Mouse (Mus musculus) CH12.LX (cell line): ENCODE measurements around the gene Cdc14a. TPM values are rescaled to one million over a fixed set of nuclear protein-coding genes. Genes with fewer than 3 reads are reported as not detected.

ENCODE experiments used
- DNase-seq: peaks from one replicate; pipeline ENCODE4 v3.0.0-alpha.2; 2013; ENCODE audit errors: extremely low read depth
- H3K27ac ChIP-seq: 2 replicates; pipeline ENCODE4 v1.5.1; 2012; ENCODE audit warnings: low read depth, mild to moderate bottlenecking, control low read depth, moderate library complexity; ENCODE audit not compliant: insufficient read depth
- H3K27me3 ChIP-seq: replicated peaks from 2 replicates; pipeline ENCODE3; 2012; ENCODE audit warnings: inconsistent platforms
- H3K36me3 ChIP-seq, 2 experiments: replicated peaks in 1 of 2; 2 replicates each; pipeline versions ENCODE3 to v1.6.1; 2012; ENCODE audit warnings: inconsistent platforms in 1 of 2, low read length in 1 of 2, mild to moderate bottlenecking in 1 of 2, mixed read lengths in 1 of 2, moderate library complexity in 1 of 2; ENCODE audit not compliant: control insufficient read depth in 1 of 2, insufficient read depth in 1 of 2
- H3K4me1 ChIP-seq, 2 experiments: 2 replicates each; pipeline ENCODE4 v1.6.1; 2012; ENCODE audit warnings: inconsistent platforms in 1 of 2, moderate library complexity in 1 of 2; ENCODE audit not compliant: insufficient read depth in 2 of 2, control insufficient read depth in 1 of 2
- H3K4me2 ChIP-seq: 2 replicates; pipeline ENCODE4 v1.6.1; 2012; ENCODE audit warnings: low read depth, mild to moderate bottlenecking, control low read depth; ENCODE audit not compliant: poor library complexity, insufficient read depth, severe bottlenecking
- H3K4me3 ChIP-seq, 3 experiments: fragments of 150-350 bp in 1 of 3; sonication (generic) in 1 of 3; replicated peaks in 1 of 3; 2 replicates each; pipeline versions ENCODE3 to v1.5.1; 2011 to 2012; ENCODE audit warnings: low read depth in 2 of 3, low read length in 2 of 3, mild to moderate bottlenecking in 2 of 3, moderate library complexity in 2 of 3, control low read depth in 1 of 3, improper control_type of control experiment in 1 of 3, inconsistent platforms in 1 of 3, mixed read lengths in 1 of 3; ENCODE audit not compliant: poor library complexity in 1 of 3
- H3K79me2 ChIP-seq: replicated peaks from 2 replicates; pipeline ENCODE4 v1.6.1; 2012; ENCODE audit warnings: mild to moderate bottlenecking, moderate library complexity; ENCODE audit not compliant: control insufficient read depth, poor library complexity, insufficient read depth, severe bottlenecking; ENCODE audit errors: extremely low read depth
- H3K9ac ChIP-seq: 2 replicates; pipeline ENCODE4 v1.6.1; 2012; ENCODE audit warnings: low read depth, mild to moderate bottlenecking, control low read depth, moderate library complexity; ENCODE audit not compliant: insufficient read depth
- H3K9me3 ChIP-seq: replicated peaks from 2 replicates; pipeline ENCODE3; 2012; ENCODE audit warnings: low read length, inconsistent platforms, mixed read lengths
- CHD1 ChIP-seq: IDR thresholded peaks from 2 replicates; pipeline ENCODE4 v1.6.1; 2012; ENCODE audit warnings: low read depth, low read length, improper control_type of control experiment, inconsistent platforms
- CTCF ChIP-seq, 2 experiments: IDR thresholded peaks in 1 of 2; conservative IDR thresholded peaks in 1 of 2; 2 replicates each; pipeline ENCODE4 v1.5.1; 2011 to 2012; ENCODE audit warnings: low read depth in 2 of 2, low read length in 2 of 2, improper control_type of control experiment in 1 of 2, inconsistent platforms in 1 of 2, mild to moderate bottlenecking in 1 of 2, moderate library complexity in 1 of 2
- E2F4 ChIP-seq: IDR thresholded peaks from 2 replicates; pipeline ENCODE4 v1.6.1; 2011; ENCODE audit warnings: low read depth, low read length, improper control_type of control experiment; ENCODE audit not compliant: insufficient replicate concordance
- ELF1 ChIP-seq: IDR thresholded peaks from 2 replicates; pipeline ENCODE4 v1.6.1; 2014; ENCODE audit warnings: low read depth, mild to moderate bottlenecking, inconsistent platforms, low read length, improper control_type of control experiment
- EP300 ChIP-seq: IDR thresholded peaks from 2 replicates; pipeline ENCODE4 v1.6.1; 2011; ENCODE audit warnings: low read length, improper control_type of control experiment
- ETS1 ChIP-seq: conservative IDR thresholded peaks from 2 replicates; pipeline ENCODE4 v1.6.1; 2012; ENCODE audit warnings: low read depth, mild to moderate bottlenecking, inconsistent platforms, low read length, improper control_type of control experiment, moderate library complexity
- GABPA ChIP-seq: IDR thresholded peaks from 2 replicates; pipeline ENCODE4 v1.6.1; 2012; ENCODE audit warnings: low read depth, low read length, improper control_type of control experiment, inconsistent platforms; ENCODE audit not compliant: insufficient replicate concordance
- JUND ChIP-seq: conservative IDR thresholded peaks from 2 replicates; pipeline ENCODE4 v1.6.1; 2011; ENCODE audit warnings: low read depth, low read length, improper control_type of control experiment
- KAT2A ChIP-seq: IDR thresholded peaks from 2 replicates; pipeline ENCODE4 v1.6.1; 2012; ENCODE audit warnings: low read length, improper control_type of control experiment, inconsistent platforms; ENCODE audit not compliant: insufficient replicate concordance
- MAX ChIP-seq: IDR thresholded peaks from 2 replicates; pipeline ENCODE4 v1.6.1; 2011; ENCODE audit warnings: low read length, improper control_type of control experiment
- MAZ ChIP-seq: IDR thresholded peaks from 2 replicates; pipeline ENCODE4 v1.6.1; 2012; ENCODE audit warnings: low read depth, mild to moderate bottlenecking, inconsistent platforms, low read length, improper control_type of control experiment, moderate library complexity
- MEF2A ChIP-seq: IDR thresholded peaks from 2 replicates; pipeline ENCODE4 v1.6.1; 2014; ENCODE audit warnings: low read depth, mild to moderate bottlenecking, inconsistent platforms, low read length, improper control_type of control experiment, borderline replicate concordance
- MXI1 ChIP-seq: IDR thresholded peaks from 2 replicates; pipeline ENCODE4 v1.6.1; 2011; ENCODE audit warnings: mild to moderate bottlenecking, low read depth, low read length, improper control_type of control experiment
- PAX5 ChIP-seq: IDR thresholded peaks from 2 replicates; pipeline ENCODE4 v1.6.1; 2012; ENCODE audit warnings: low read length, inconsistent platforms, mixed read lengths
- RCOR1 ChIP-seq: conservative IDR thresholded peaks from 2 replicates; pipeline ENCODE4 v1.6.1; 2012; ENCODE audit warnings: low read depth, mild to moderate bottlenecking, inconsistent platforms, low read length, improper control_type of control experiment
- SIN3A ChIP-seq: IDR thresholded peaks from 2 replicates; pipeline ENCODE4 v1.6.1; 2012; ENCODE audit warnings: low read length, improper control_type of control experiment, inconsistent platforms
- SMC3 ChIP-seq: IDR thresholded peaks from 2 replicates; pipeline ENCODE4 v1.6.1; 2011; ENCODE audit warnings: low read depth, low read length, improper control_type of control experiment
- TCF12 ChIP-seq: IDR thresholded peaks from 2 replicates; pipeline ENCODE4 v1.6.1; 2014; ENCODE audit warnings: low read depth, mild to moderate bottlenecking, inconsistent platforms, low read length, improper control_type of control experiment
- UBTF ChIP-seq: IDR thresholded peaks from 2 replicates; pipeline ENCODE4 v1.6.1; 2012; ENCODE audit warnings: low read depth, mild to moderate bottlenecking, inconsistent platforms, low read length, improper control_type of control experiment, moderate library complexity
- USF1 ChIP-seq: IDR thresholded peaks from 2 replicates; pipeline ENCODE4 v1.6.1; 2014; ENCODE audit warnings: low read depth, mild to moderate bottlenecking, inconsistent platforms, low read length, improper control_type of control experiment
- ZKSCAN1 ChIP-seq: IDR thresholded peaks from 2 replicates; pipeline ENCODE4 v1.6.1; 2012; ENCODE audit warnings: low read depth, inconsistent platforms, low read length, improper control_type of control experiment, borderline replicate concordance
- ZMIZ1 ChIP-seq: IDR thresholded peaks from 2 replicates; pipeline ENCODE4 v1.6.1; 2012; ENCODE audit warnings: low read depth, mild to moderate bottlenecking, inconsistent platforms, low read length, improper control_type of control experiment
- ZNF384 ChIP-seq: IDR thresholded peaks from 2 replicates; pipeline ENCODE4 v1.6.1; 2012; ENCODE audit warnings: low read depth, low read length, improper control_type of control experiment, inconsistent platforms
- dilution Hi-C: fragments of 300-500 bp; cut with MboI; formaldehyde crosslinking; loops from 2 replicates; pipeline ENCODE4 v1.14.3; 2020; ENCODE audit warnings: low sequenced_read_pairs; ENCODE audit not compliant: extremely low pct_unique_long_range_greater_than_20kb, extremely low pct_ligation_motif_present
- in situ Hi-C: fragments of 300-500 bp; cut with MboI; formaldehyde crosslinking; loops from 3 replicates; pipeline ENCODE4 v1.14.3; 2019; ENCODE audit warnings: low sequenced_read_pairs, low pct_ligation_motif_present, low pct_unique_long_range_greater_than_20kb, mixed read lengths
- polyA plus RNA-seq: library from polyadenylated mRNA; unstranded; fragments of >175 nt; gene quantifications from 2 replicates; pipeline ENCODE4 v1.2.1, GENCODE M21; 2012; ENCODE audit warnings: low read depth; ENCODE audit not compliant: insufficient read length
- total RNA-seq, 2 experiments: library from RNA; depleted of rRNA; stranded (reverse); fragments of 300-350 nt in 1 of 2; fragments of >200 nt in 1 of 2; gene quantifications; 2 replicates each; pipeline ENCODE4 v1.2.3; 2012 to 2014

The Cdc14a gene
- total and polyA plus RNA-seq, 3 experiments = 9.4 to 12.1 (median 9.8) TPM

DNA sequence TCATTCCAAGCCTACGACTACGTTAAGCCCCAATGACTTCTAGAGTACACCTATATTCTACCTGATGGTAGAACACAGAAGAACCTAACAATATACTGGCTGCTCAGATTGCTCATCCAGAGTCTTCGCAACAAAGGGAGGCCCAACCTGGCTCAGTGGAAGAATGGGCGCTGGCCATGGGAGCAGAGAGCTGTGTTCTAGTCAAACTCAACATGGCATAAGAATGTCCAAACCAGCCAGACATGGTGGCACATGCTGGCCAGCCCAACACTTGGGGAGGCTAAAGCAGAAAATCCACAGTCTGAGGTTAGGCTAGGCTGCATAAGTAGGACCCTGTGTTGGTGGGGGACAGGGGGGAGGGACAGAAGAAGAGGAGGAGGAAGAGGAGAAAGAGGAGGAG is 139.1 kb downstream of the Cdc14a start:
- dilution Hi-C loops (no loop called here), in situ Hi-C loops (no loop called here)
- Histone ChIP-seq H3K79me2 (no peaks in the 10 kb centered on the region), H3K4me2 (no peak overlapping the region), H3K27me3 (no peaks in the 10 kb centered on the region), H3K9me3 (no peaks in the 10 kb centered on the region), H3K4me3 (no peak overlapping the region), H3K36me3 (peaks cover 18 to 39% of the 10 kb centered on the region in 2 experiments), H3K9ac (no peak overlapping the region), H3K4me1 (peaks cover 0 to 2% of the 10 kb centered on the region in 2 experiments; a peak in 1 of 4 replicates), H3K27ac (no peak overlapping the region)
- TF ChIP-seq MAX (no peak), E2F4 (no peak), PAX5 (no peak), ETS1 (no peak), JUND (no peak), ELF1 (no peak), KAT2A (no peak), MEF2A (no peak), CTCF (conservative IDR thresholded peaks at IDR 0.05 in 1 of 2, IDR thresholded peaks at IDR 0.05 in 1 of 2; ENCODE audit: low read depth in 2 of 2, low read length in 2 of 2) (no peak), SIN3A (no peak), CHD1 (no peak), RCOR1 (no peak), GABPA (no peak), EP300 (no peak)
- DNase-seq = no peak

DNA sequence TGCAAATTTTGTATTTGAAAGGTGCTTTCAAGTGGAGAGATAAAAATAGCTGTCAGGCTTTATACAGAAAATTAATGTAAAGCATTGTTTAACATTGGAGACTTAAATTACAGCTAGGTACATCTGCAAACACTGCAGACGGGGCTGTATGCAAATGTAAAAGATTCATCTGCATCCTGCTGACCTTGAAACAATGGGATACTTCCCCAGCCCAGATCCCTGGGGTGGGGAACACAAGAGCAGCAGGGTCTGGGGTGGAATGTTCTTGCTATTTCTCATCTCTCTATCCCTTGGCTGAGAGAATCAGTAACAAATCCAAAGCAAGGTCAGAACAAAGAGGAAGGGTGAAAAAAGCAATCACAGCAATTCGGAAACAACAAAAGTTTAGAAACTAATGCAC is 139.8 kb downstream of the Cdc14a start:
- no peaks in the 10 kb centered on the region for H3K27me3 ChIP-seq
- H3K9me3 ChIP-seq = no peaks in the 10 kb centered on the region
- H3K4me3 ChIP-seq = no peak overlapping the region
- H3K36me3 ChIP-seq = peaks cover 16 to 39% of the 10 kb centered on the region in 2 experiments
- in situ Hi-C loops (no loop called here), dilution Hi-C loops (no loop called here)
- no peak for DNase-seq
- no peak overlapping the region for H3K4me2 ChIP-seq
- H3K4me1 ChIP-seq = peaks cover 0 to 2% of the 10 kb centered on the region in 2 experiments; a peak in 1 of 4 replicates
- no peak overlapping the region for H3K9ac ChIP-seq
- H3K79me2 ChIP-seq = no peaks in the 10 kb centered on the region
- no peak for TF ChIP-seq MAZ
- TF ChIP-seq SIN3A = no peak
- no peak for TF ChIP-seq MXI1
- no peak for TF ChIP-seq MAX
- TF ChIP-seq UBTF = no peak
- no peak for TF ChIP-seq ZKSCAN1
- no peak for TF ChIP-seq PAX5
- TF ChIP-seq TCF12 = no peak
- TF ChIP-seq E2F4 = no peak
- TF ChIP-seq ZNF384 = no peak
- TF ChIP-seq EP300 = no peak
- TF ChIP-seq ZMIZ1 = no peak
- no peak for TF ChIP-seq RCOR1
- no peak for TF ChIP-seq JUND
- TF ChIP-seq SMC3 = no peak
- TF ChIP-seq ETS1 = no peak
- TF ChIP-seq USF1 = no peak
- H3K27ac ChIP-seq = no peak overlapping the region
